Mouse (Mus musculus) Patski (cell line): Measurements from ENCODE around the gene Wdr46. TPM values are rescaled to one million over a fixed set of nuclear protein-coding genes. Genes with fewer than 3 reads are reported as not detected.
"Not testable (repeated sequence)": the region's sequence is repeated elsewhere in the genome, so short reads cannot be mapped to it uniquely, and the experiment has no call there.

ENCODE experiments used
- ATAC-seq: fragments of 100-300 bp; one replicate; pipeline ENCODE4 v1.8.0; 2021
- CTCF ChIA-PET: fragments of 350-600 bp; sonication (Branson Sonifier 250); formaldehyde crosslinking; loops from one replicate; lab custom pipeline; 2022; ENCODE audit warnings: inconsistent platforms; lab: Charles Lee
- POLR2A ChIA-PET: fragments of 350-600 bp; sonication (Branson Sonifier 250); formaldehyde crosslinking; loops from one replicate; lab custom pipeline; 2022; ENCODE audit warnings: antibody characterized with exemption, inconsistent platforms; lab: Charles Lee
- DNase-seq: peaks from one replicate; pipeline ENCODE4 v3.0.0-alpha.2; 2011; ENCODE audit warnings: low read depth, low spot score
- H3K27me3 ChIP-seq: fragments of 371-371 bp; one replicate; pipeline ENCODE4 v1.5.1; 2021
- CTCF ChIP-seq: fragments of 100-300 bp; IDR thresholded peaks from one replicate; pipeline ENCODE4 v1.5.1; 2021
- in situ Hi-C: fragments of 300-500 bp; cut with MboI; formaldehyde crosslinking; loops from 3 replicates; pipeline ENCODE4 v1.11.1; 2018; ENCODE audit warnings: low pct_unique_long_range_greater_than_20kb, mixed read lengths
- polyA plus RNA-seq: library from polyadenylated mRNA; unstranded; gene quantifications from one replicate; pipeline ENCODE4 v1.2.3, GENCODE M21; 2021

The Wdr46 gene
- polyA plus RNA-seq, 1 experiment from 2014 or later: 35.8 TPM

DNA sequence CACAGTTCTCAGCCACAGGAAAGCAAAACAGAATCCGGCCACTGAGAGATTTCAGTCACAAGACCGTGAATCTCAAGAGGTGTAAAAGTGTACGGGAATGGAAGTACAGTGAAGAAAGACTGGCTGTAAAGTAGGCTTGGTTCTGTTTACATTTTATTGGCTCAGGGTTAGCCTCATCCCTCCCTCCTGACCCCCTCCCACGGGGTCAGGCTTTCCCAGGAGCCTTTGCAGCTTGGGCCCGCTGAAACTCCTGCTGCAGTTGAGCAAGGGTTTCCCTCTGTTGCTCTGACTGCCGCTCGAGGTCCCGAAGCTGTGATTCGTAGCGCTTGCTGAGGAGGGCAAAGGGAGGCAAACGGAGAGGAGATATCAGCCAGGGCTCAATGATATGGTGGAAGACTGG lies 1.7 kb upstream of the Wdr46 start:
- no peak for DNase-seq
- ChIA-PET CTCF (interaction anchor here (0.9 kb wide), 1 partner anchor 11 kb away, joined by 4 read pairs; no protein-coding TSS in a partner anchor), POLR2A (interaction anchor here (1.8 to 2.6 kb wide), 2 partner anchors 11 to 15 kb away, joined by 8 to 15 read pairs; partner anchors contain the start of gene B3galt4)
- ATAC-seq: no peak
- no peaks in the 10 kb centered on the region for H3K27me3 ChIP-seq
- in situ Hi-C loops: no loop called here
- TF ChIP-seq CTCF: no peak

DNA sequence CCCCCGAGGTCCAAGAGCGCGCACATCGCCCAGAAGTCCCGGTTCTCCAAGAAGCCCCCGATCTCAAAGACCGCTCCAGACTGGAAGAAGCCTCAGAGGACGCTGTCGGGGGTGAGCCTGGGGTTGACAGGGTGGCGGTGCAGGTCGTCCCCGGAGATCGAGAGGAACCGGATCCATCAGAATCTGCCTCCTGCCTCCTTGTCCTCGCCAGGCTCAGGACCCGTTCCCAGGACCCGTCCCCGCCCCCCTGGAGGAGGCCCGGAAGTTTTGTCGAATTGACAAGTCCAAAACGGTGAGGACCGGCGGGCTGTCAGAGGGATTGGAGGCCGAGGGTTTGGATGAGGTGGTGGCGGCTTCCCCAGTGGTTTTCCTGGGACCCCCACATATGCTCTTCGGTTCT lies 521 bp downstream of the Wdr46 start:
- H3K27me3 ChIP-seq: no peaks in the 10 kb centered on the region
- no peak for TF ChIP-seq CTCF
- ChIA-PET CTCF (interaction anchor here (0.9 to 1.8 kb wide), 5 partner anchors 10 to 43 kb away, joined by 3 to 6 read pairs (median 5); partner anchors contain the start of genes B3galt4, Rps18 and Vps52), POLR2A (interaction anchor here (0.6 to 2.6 kb wide), 4 partner anchors 9 to 15 kb away, joined by 3 to 15 read pairs (median 6); partner anchors contain the start of genes B3galt4, Rps18 and Vps52)
- in situ Hi-C loops: no loop called here
- no peak for ATAC-seq
- DNase-seq: no peak

DNA sequence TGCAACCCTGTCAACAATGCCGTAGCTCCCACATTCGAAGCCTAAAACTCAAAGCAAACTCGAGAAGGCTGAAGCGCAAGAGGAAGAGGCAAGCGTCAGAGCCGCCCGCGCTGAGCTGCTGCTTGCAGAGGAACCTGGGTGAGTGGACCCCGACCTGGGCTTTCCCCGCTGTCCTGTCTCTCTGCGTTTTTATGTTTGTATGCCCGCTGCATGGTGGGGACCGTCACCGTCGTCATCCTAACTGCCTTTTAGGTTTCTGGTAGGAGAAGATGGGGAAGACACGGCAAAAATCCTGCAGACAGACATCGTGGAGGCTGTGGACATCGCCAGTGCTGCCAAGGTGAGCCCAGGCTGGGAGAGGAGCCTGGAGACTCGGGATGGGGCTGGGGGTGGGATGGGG lies 921 bp downstream of the Wdr46 start:
- no peak for DNase-seq
- POLR2A ChIA-PET: interaction anchor here (1.0 to 3.2 kb wide), 2 partner anchors 14 kb away, joined by 3 to 9 read pairs; partner anchors contain the start of genes Rps18 and Vps52
- ATAC-seq: no peak
- in situ Hi-C loops: no loop called here
- no peaks in the 10 kb centered on the region for H3K27me3 ChIP-seq
- no peak for TF ChIP-seq CTCF
- CTCF ChIA-PET: interaction anchor here (1.8 kb wide), 1 partner anchor 9 kb away, joined by 6 read pairs; the partner anchor contains the start of gene B3galt4

DNA sequence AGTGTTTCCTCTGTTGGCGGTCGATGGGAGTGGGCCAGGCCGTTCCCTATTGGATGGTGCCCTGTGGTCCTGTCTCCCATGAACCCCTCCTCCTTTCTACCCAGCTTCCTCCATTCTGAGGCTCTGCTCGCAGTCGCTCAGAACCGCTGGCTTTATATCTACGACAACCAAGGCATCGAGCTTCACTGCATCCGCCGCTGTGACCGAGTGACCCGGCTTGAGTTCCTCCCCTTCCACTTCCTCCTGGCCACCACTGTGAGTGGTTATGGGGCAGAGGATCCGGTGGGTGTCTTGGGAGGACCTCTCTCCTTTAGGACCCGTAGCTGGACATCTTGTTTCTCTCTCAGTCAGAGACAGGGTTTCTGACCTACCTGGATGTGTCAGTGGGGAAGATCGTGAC lies 3.0 kb downstream of the Wdr46 start:
- in situ Hi-C loops: no loop called here

DNA sequence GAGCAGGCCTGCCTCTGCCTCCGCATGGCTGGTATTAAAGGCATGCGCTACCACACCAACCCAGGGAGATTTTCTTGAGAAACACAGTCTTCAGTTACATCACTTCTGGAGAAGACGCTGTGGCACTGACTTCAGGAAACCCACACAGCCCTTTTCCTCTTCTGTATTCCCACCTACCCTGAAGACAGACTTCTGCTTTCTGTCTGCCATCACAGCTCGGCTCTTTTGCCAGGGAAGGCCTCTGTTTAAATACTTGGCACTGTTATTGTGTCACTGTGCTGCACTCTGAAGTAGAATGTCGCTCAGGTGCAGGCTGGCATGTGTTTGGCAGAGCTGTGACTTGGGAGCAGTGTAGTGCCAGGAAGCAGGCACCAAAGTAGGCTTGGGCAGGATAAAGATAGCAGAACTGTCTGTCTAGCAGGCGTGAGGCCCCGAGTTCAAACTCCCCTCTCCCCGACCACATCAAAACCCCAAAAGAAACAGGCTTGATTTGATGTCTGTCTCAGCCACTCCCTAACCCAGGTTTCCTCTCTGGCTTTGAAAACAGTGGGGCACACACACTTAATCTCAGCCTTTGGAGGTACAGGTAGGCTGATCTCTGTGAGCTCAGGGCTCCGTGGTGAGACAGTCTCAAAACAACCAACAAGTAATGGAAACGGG lies 7.1 kb downstream of the Wdr46 start:
- no peaks in the 10 kb centered on the region for H3K27me3 ChIP-seq
- POLR2A ChIA-PET: no interaction called here
- no peak for DNase-seq
- CTCF ChIA-PET: no interaction called here
- TF ChIP-seq CTCF: no peak
- no peak for ATAC-seq
- in situ Hi-C loops: no loop called here

More for the DNA sequence above, 3.0 kb downstream of the Wdr46 start:
- no peak for TF ChIP-seq CTCF
- CTCF ChIA-PET: no interaction called here
- POLR2A ChIA-PET: interaction anchor here (3.2 kb wide), 1 partner anchor 12 kb away, joined by 9 read pairs; the partner anchor contains the start of genes Rps18 and Vps52
- ATAC-seq (no peak), DNase-seq (no peak)
- H3K27me3 ChIP-seq: no peaks in the 10 kb centered on the region

DNA sequence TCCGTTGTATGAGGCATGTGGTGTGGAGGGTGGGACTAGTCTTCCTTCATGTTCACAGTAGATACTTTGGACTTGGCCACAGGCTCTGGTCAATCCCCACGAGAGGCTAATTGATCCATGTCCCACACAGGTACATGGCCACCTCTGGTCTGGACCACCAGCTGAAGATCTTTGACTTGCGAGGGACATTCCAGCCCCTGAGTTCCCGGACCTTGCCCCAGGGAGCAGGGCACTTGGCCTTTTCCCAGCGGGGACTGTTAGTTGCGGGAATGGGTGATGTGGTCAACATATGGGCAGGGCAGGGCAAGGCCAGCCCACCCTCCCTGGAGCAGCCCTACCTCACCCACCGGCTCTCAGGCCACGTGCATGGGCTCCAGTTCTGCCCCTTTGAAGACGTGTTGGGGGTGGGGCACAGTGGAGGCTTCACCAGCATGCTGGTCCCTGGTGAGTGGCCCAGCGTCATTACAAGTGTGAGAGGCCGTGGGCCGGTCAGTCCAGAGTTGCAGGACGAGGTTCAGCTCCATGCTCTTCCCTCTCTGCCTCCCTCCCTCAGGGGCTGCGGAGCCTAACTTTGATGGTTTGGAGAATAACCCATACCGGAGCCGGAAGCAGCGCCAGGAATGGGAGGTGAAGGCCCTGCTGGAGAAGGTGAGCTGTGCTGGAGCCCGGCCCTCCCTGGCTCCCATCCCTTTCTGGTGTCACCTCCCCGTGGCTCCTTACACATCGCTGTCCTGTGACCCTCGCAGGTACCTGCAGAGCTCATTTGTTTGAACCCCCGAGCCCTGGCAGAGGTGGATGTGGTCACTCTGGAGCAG lies 7.8 kb downstream of the Wdr46 start:
- in situ Hi-C loops: no loop called here
- ChIA-PET POLR2A (interaction anchor here (3.6 kb wide), 1 partner anchor 9 kb away, joined by 15 read pairs; the partner anchor contains the start of genes Pfdn6 and Wdr46), CTCF (no interaction called here)
- ATAC-seq (no peak), DNase-seq (no peak)
- no peak for TF ChIP-seq CTCF
- no peaks in the 10 kb centered on the region for H3K27me3 ChIP-seq

DNA sequence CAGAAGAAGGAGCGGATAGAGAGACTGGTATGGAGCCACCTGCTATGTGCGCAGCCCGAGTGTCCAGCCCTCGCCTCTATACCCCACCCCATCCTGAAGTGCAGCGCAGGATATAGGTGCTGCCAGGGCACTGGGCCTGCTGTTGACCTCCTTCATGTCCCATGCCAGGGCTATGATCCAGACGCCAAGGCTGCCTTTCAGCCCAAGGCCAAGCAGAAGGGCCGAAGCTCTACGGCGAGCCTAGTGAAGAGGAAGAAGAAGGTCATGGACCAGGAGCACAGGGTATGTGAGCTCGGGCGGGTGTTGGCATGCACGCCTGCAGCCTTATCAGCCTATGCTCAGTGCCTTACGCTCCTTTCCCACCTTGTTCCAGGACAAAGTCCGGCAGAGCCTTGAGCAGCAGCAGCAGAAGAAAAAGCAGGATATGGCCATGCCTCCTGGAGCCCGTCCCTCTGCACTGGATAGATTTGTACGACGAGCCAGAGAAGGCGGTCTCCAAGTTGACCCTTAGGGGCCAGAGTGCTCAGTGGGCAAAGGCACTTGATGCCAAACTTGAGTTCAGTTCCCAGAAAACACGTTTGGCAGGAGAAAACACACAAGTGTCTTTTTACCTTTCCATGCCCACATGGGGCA lies 8.6 kb downstream of the Wdr46 start:
- no peak for TF ChIP-seq CTCF
- ChIA-PET POLR2A (interaction anchor here (3.6 kb wide), 1 partner anchor 9 kb away, joined by 15 read pairs; the partner anchor contains the start of genes Pfdn6 and Wdr46), CTCF (interaction anchor here (1.2 kb wide), 1 partner anchor 10 kb away, joined by 4 read pairs; no protein-coding TSS in a partner anchor)
- ATAC-seq (no peak), DNase-seq (no peak)
- H3K27me3 ChIP-seq: no peaks in the 10 kb centered on the region
- in situ Hi-C loops: no loop called here

DNA sequence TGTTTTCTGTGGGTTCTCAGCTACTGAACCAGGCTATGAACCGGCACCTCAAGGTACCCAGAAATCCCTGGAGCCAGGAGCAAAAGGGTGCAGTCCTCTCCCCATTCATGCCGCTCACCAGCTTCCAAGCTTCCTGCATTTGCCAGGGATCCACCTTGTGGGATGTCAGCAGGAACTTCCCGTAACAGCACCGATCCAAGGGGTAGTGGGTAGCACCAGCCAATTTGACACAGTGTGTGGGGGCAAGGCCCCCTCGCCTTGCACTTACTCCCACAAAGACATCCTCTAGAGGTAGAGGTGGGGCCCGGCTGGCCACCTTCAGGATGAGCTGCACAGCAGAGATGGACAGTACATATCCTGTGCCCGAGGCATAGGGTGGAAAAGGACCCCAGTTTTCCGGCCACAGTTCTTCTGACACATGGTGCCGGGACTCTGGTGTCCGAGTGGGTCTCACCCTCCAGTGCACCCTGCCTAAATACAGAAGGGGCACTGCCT lies 9.7 kb downstream of the Wdr46 start:
- in situ Hi-C loops: no loop called here
- ATAC-seq: no peak
- H3K27me3 ChIP-seq: no peaks in the 10 kb centered on the region
- ChIA-PET POLR2A (interaction anchor here (3.6 kb wide), 1 partner anchor 10 kb away, joined by 15 read pairs; the partner anchor contains the start of genes Pfdn6 and Wdr46), CTCF (interaction anchor here (1.2 to 2.4 kb wide), 2 partner anchors 9 to 11 kb away, joined by 4 to 6 read pairs; partner anchors contain the start of genes Pfdn6 and Wdr46)
- DNase-seq: no peak
- TF ChIP-seq CTCF: no peak

DNA sequence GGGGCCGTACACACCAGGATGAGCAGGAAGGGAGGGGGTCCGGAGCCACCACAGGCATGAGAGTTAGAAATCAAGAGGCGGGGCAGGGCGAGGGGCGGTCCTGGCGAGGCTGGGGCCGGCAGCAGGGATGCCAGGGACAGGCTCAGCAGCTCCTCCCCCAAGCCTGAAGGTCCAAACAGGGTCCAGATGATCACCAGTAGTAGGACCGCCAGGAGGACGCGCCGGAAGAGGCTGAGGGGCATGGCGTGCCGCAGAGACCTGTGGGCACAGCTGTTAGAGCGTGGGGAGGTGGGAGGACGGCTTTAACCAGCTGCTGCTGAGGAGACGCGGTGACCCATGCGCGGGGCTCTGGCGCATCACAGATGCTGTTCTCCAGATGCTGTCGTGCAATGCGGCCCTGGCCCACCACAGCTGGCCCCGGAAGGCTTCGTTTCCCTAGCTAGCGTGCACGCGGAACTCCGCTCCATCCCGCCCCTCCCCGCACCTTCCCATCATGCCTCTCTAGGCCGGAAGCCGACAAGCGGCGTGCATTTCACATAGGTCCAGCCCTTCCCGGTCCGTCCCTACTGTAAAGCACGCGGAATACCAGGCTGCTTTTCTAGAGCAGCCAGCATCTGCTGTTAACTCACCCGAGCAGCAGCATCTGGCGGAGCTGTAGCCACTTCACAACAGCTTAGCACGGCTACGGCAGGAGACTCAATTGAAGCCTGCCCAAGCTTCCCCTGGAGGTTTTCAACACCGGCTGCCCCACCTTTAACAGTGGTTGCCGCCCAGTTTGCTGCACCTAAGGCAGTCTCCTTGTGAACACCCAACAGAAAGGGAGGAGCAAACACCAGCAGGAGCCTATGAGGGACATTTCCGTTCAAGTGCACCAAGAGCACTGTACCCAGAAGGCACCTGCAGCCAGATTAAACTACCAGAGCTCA lies 10.8 kb downstream of the Wdr46 start, which contains the start of gene B3galt4:
TSS of gene B3galt4 (minus strand) at position 468 of the 926 bp plus-strand sequence.
- in situ Hi-C loops: no loop called here
- no peaks in the 10 kb centered on the region for H3K27me3 ChIP-seq
- no peak for TF ChIP-seq CTCF
- DNase-seq (no peak), ATAC-seq (peak; percentile 29)
- CTCF ChIA-PET: interaction anchor here (2.4 kb wide), 1 partner anchor 11 kb away, joined by 6 read pairs; the partner anchor contains the start of genes Pfdn6 and Wdr46
- POLR2A ChIA-PET: interaction anchor here (3.6 kb wide), 1 partner anchor 11 kb away, joined by 15 read pairs; the partner anchor contains the start of genes Pfdn6 and Wdr46

DNA sequence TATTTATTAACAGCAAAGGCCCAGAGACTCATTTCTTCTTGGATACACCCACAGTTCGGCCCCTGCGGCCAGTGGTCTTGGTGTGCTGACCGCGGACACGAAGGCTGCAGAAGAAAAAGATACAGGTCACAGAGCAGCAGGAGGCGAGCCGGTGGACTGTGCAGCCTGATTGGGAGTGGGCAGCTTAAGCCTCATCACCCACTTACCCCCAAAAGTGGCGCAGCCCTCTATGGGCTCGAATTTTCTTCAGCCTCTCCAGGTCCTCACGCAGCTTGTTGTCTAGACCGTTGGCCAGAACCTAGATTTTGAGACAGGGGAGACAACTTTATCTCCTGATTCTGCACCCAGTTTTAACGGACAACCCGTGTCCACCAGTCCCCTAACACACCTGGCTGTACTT lies 11.6 kb downstream of the Wdr46 start:
- CTCF ChIA-PET: interaction anchor here (2.4 kb wide), 1 partner anchor 11 kb away, joined by 6 read pairs; the partner anchor contains the start of genes Pfdn6 and Wdr46
- in situ Hi-C loops, POLR2A ChIA-PET, DNase-seq, ATAC-seq, H3K27me3 ChIP-seq: not testable (repeated sequence)
